In genomic region chr19:24753617-24754439, GRCm38 (mm10) we compare ENCODE assay signal across 8 mouse cellular contexts.
A peak's percentile ranks its signal among the peaks of the same experiment; 100 is the strongest.
DNase-seq lines count a peak whose midpoint lies in the region; ATAC-seq lines count a peak whose summit lies in the region.

No protein-coding gene starts in this region.

- DNase-seq in forebrain, embryonic 11.5 days (ENCODE audit: low spot score): no peak
- DNase-seq in NIH3T3 (ENCODE audit: low read depth): peak; percentile 37
- peak; percentile 23 to 26 for DNase-seq in heart, postnatal 10 days
- DNase-seq in spleen, postnatal 10 days (ENCODE audit: low spot score in 2 of 2): no peak

- peaks cover 12% of the 10 kb centered on the region for H3K4me1 ChIP-seq in forebrain, embryonic 15.5 days
- H3K4me1 ChIP-seq in forebrain, embryonic 11.5 days (replicated peaks; ENCODE audit: control insufficient read depth, insufficient read depth, low read length): no peaks in the 10 kb centered on the region
- H3K4me1 ChIP-seq in lung, embryonic 15.5 days: peaks cover 10% of the 10 kb centered on the region

- no peak overlapping the region for H3K27ac ChIP-seq in forebrain, embryonic 15.5 days (replicated peaks)
- H3K27ac ChIP-seq in forebrain, embryonic 11.5 days (ENCODE audit: low read depth, low read length): no peak overlapping the region
- 0 out of 2 replicates have a peak overlapping the region, but pooled peaks have one; percentile 23 for H3K27ac ChIP-seq in lung, embryonic 15.5 days

- H3K9me3 ChIP-seq in forebrain, embryonic 15.5 days: no peaks in the 10 kb centered on the region
- no peaks in the 10 kb centered on the region for H3K9me3 ChIP-seq in forebrain, embryonic 11.5 days (ENCODE audit: control insufficient read depth, low read length)
- H3K9me3 ChIP-seq in lung, embryonic 15.5 days: no peaks in the 10 kb centered on the region

- 0 out of 2 replicates have a peak, but pooled peaks have one; percentile 32 for ATAC-seq in forebrain, embryonic 15.5 days (replicated peaks)
- no peak for ATAC-seq in forebrain, embryonic 11.5 days (replicated peaks; ENCODE audit: low FRiP score)
- 0 out of 2 replicates have a peak, but pooled peaks have one; percentile 27 for ATAC-seq in lung, embryonic 15.5 days (ENCODE audit: borderline replicate concordance, extremely low read depth, low FRiP score, low TSS enrichment)
- ATAC-seq in erythroblast, adult 5-6 weeks (replicated peaks; ENCODE audit: low FRiP score, poor library complexity, severe bottlenecking): no peak
- no peak for ATAC-seq in cerebellum, adult (ENCODE audit: insufficient number of reproducible peaks, low FRiP score, low TSS enrichment)

- H3K36me3 ChIP-seq in forebrain, embryonic 15.5 days: no peaks in the 10 kb centered on the region
- H3K36me3 ChIP-seq in forebrain, embryonic 11.5 days (ENCODE audit: control insufficient read depth, insufficient read depth, low read length): no peaks in the 10 kb centered on the region
- H3K36me3 ChIP-seq in lung, embryonic 15.5 days: no peaks in the 10 kb centered on the region

- H3K27me3 ChIP-seq in forebrain, embryonic 15.5 days: no peaks in the 10 kb centered on the region
- no peaks in the 10 kb centered on the region for H3K27me3 ChIP-seq in forebrain, embryonic 11.5 days (ENCODE audit: control insufficient read depth, insufficient read depth, low read length)
- no peaks in the 10 kb centered on the region for H3K27me3 ChIP-seq in lung, embryonic 15.5 days

- H3K4me3 ChIP-seq in forebrain, embryonic 15.5 days: no peak overlapping the region
- no peak overlapping the region for H3K4me3 ChIP-seq in forebrain, embryonic 11.5 days (ENCODE audit: low read depth, low read length)
- no peak overlapping the region for H3K4me3 ChIP-seq in lung, embryonic 15.5 days

- no peak overlapping the region for H3K9ac ChIP-seq in forebrain, embryonic 15.5 days (replicated peaks)
- H3K9ac ChIP-seq in forebrain, embryonic 11.5 days (ENCODE audit: low read length): no peak overlapping the region
- no peak overlapping the region for H3K9ac ChIP-seq in lung, embryonic 15.5 days

- H3K4me2 ChIP-seq in forebrain, embryonic 15.5 days (replicated peaks): no peak overlapping the region
- H3K4me2 ChIP-seq in forebrain, embryonic 11.5 days (ENCODE audit: low read depth, low read length, severe bottlenecking): no peak overlapping the region
- H3K4me2 ChIP-seq in lung, embryonic 15.5 days: no peak overlapping the region

- intact Hi-C loops in heart, postnatal 10 days (cut with DNase I): no loop called here

- WGBS in forebrain, embryonic 15.5 days: 36% methylated on average over 14 of the region's 14 CpGs
- 54% methylated on average over 14 of the region's 14 CpGs for WGBS in forebrain, embryonic 11.5 days
- 36% methylated on average over 14 of the region's 14 CpGs for WGBS in lung, embryonic 15.5 days

Comparison
In these comparisons a context has a peak if more than half of its experiments do, and no peak if none do; other contexts are left out.
1. ATAC-seq: peak in forebrain, embryonic 15.5 days (single experiment) and lung, embryonic 15.5 days (single experiment); none in forebrain, embryonic 11.5 days (single experiment), erythroblast, adult 5-6 weeks (single experiment) and cerebellum, adult (single experiment).
2. DNase-seq: peak in NIH3T3 (single experiment) and heart, postnatal 10 days (2 of 2); none in forebrain, embryonic 11.5 days (single experiment) and spleen, postnatal 10 days (0 of 2).